Mouse (Mus musculus): ENCODE measurements around the gene Smpd4.
"Not testable (repeated sequence)": the region's sequence is repeated elsewhere in the genome, so short reads cannot be mapped to it uniquely, and the experiment has no call there.

DNA sequence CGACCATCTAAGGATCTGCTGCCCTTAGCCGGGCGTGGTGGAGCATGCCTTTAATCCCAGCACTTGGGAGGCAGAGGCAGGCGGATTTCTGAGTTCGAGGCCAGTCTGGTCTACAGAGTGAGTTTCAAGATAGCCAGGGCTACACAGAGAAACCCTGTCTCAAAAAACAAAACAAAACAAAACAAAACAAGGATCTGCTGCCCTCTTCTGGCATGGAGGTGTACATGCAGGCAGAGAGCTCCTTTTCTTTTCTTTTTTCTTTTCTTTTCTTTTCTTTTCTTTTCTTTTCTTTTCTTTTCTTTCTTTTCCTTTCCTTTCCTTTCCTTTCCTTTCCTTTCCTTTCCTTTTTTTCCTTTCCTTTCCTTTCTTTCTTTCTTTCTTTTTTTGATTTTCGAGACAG, 4.4 kb upstream of the Smpd4 start:
- TF ChIP-seq CTCF (IDR thresholded peaks at IDR 0.05; ENCODE audit: borderline replicate concordance, control insufficient read depth, extremely low read depth, insufficient read depth, low read length, poor library complexity); POLR2A (IDR thresholded peaks at IDR 0.05; ENCODE audit: control insufficient read depth, extremely low read depth, insufficient read depth, low read length, poor library complexity): not testable (repeated sequence)

Measured in thymus, adult 2 months (tissue).